Mouse (Mus musculus) limb, embryonic 14.5 days (tissue): Measurements from ENCODE around the gene Snx7. TPM values are rescaled to one million over a fixed set of nuclear protein-coding genes. Genes with fewer than 3 reads are reported as not detected.

ENCODE experiments used
- ATAC-seq: fragments of 200-750 bp; cut with Nextera tagmentation; 2 replicates; pipeline ENCODE4 v1.8.0; 2017; ENCODE audit warnings: low read depth, moderate number of reproducible peaks, moderate TSS enrichment; ENCODE audit not compliant: low FRiP score
- DNase-seq: peaks from one replicate; pipeline ENCODE4 v3.0.0-alpha.2; 2015; ENCODE audit warnings: low spot score
- H3K27ac ChIP-seq: fragments of 300-500 bp; sonication (generic); replicated peaks from 2 replicates; pipeline ENCODE4 v1.5.1; 2014; ENCODE audit warnings: low read depth, mild to moderate bottlenecking, low read length, moderate library complexity, mixed read lengths
- H3K27me3 ChIP-seq: fragments of 300-500 bp; sonication (generic); 2 replicates; pipeline ENCODE4 v1.6.1; 2014; ENCODE audit warnings: low read length, mixed read lengths; ENCODE audit not compliant: control insufficient read depth, insufficient read depth
- H3K36me3 ChIP-seq: fragments of 300-500 bp; sonication (generic); 2 replicates; pipeline ENCODE4 v1.6.1; 2014; ENCODE audit warnings: mild to moderate bottlenecking, low read length, moderate library complexity, mixed read lengths; ENCODE audit not compliant: control insufficient read depth, insufficient read depth
- H3K4me1 ChIP-seq: fragments of 300-500 bp; sonication (generic); 2 replicates; pipeline ENCODE4 v1.6.1; 2014; ENCODE audit warnings: antibody characterized with exemption, low read length, mixed read lengths; ENCODE audit not compliant: control insufficient read depth, insufficient read depth
- H3K4me2 ChIP-seq: fragments of 300-500 bp; sonication (generic); replicated peaks from 2 replicates; pipeline ENCODE4 v1.6.1; 2014; ENCODE audit warnings: low read depth, mild to moderate bottlenecking, low read length, moderate library complexity; ENCODE audit not compliant: severe bottlenecking
- H3K4me3 ChIP-seq: fragments of 300-500 bp; sonication (generic); replicated peaks from 2 replicates; pipeline ENCODE4 v1.5.1; 2014; ENCODE audit warnings: low read length
- H3K9ac ChIP-seq: fragments of 300-500 bp; sonication (generic); 2 replicates; pipeline ENCODE4 v1.6.1; 2014; ENCODE audit warnings: mild to moderate bottlenecking, low read depth, low read length, moderate library complexity; ENCODE audit not compliant: severe bottlenecking
- H3K9me3 ChIP-seq: fragments of 300-500 bp; sonication (generic); 2 replicates; pipeline ENCODE4 v1.6.1; 2016; ENCODE audit warnings: low read length; ENCODE audit not compliant: control insufficient read depth
- POLR2A ChIP-seq: fragments of 200-500 bp; IDR thresholded peaks from 2 replicates; pipeline ENCODE4 v1.8.0; 2012; ENCODE audit warnings: inconsistent platforms, mild to moderate bottlenecking, moderate library complexity, borderline replicate concordance; ENCODE audit not compliant: insufficient read depth, insufficient read length; ENCODE audit errors: extremely low read depth
- WGBS: fragments of 180-500 bp; shearing (Covaris S2); extraction: QIAGEN DNeasy Blood & Tissue Kit; methylation state at CpG from one replicate; pipeline ENCODE4 v1.1.7; 2014; 5-methylcytosine and 5-hydroxymethylcytosine counted together
- polyA plus RNA-seq, 2 experiments: library from polyadenylated mRNA; depleted of rRNA in 1 of 2; stranded (reverse) in 1 of 2; unstranded in 1 of 2; fragments of >200 nt; fragmentation: Nextera tagmentation in 1 of 2; extraction: Ambion mirVana in 1 of 2; gene quantifications; 2 replicates each; pipeline versions ENCODE4 v1.2.1 to v1.2.3; 2012 to 2014

The Snx7 gene
- polyA plus RNA-seq, 2 experiments = 23.4 to 38.3 TPM

GRCm38 (mm10) chr3:117823218-117823617 is 45.5 kb downstream of the Snx7 start:
- ATAC-seq (no peak), DNase-seq (no peak)
- WGBS = 88% methylated on average over 3 of the region's 3 CpGs

GRCm38 (mm10) chr3:117817635-117818034 is 51.1 kb downstream of the Snx7 start:
- no peak overlapping the region for H3K27ac ChIP-seq
- no peak for DNase-seq
- H3K4me2 ChIP-seq = no peak overlapping the region
- H3K4me3 ChIP-seq = no peak overlapping the region
- H3K9me3 ChIP-seq = no peaks in the 10 kb centered on the region
- no peak for TF ChIP-seq POLR2A
- 84% methylated on average over 1 of the region's 1 CpGs for WGBS
- no peaks in the 10 kb centered on the region for H3K27me3 ChIP-seq
- ATAC-seq = no peak
- no peak overlapping the region for H3K9ac ChIP-seq
- 0 out of 2 replicates have a peak, but pooled peaks cover 4% of the 10 kb centered on the region for H3K36me3 ChIP-seq
- no peaks in the 10 kb centered on the region for H3K4me1 ChIP-seq

More at GRCm38 (mm10) chr3:117823218-117823617, 45.5 kb downstream of the Snx7 start:
- H3K9me3 ChIP-seq = no peaks in the 10 kb centered on the region
- peaks cover 4% of the 10 kb centered on the region; the same call in 1 of the 2 replicates for H3K36me3 ChIP-seq
- TF ChIP-seq POLR2A = no peak
- H3K27me3 ChIP-seq = no peaks in the 10 kb centered on the region
- no peaks in the 10 kb centered on the region for H3K4me1 ChIP-seq
- no peak overlapping the region for H3K27ac ChIP-seq
- no peak overlapping the region for H3K4me2 ChIP-seq
- H3K9ac ChIP-seq = no peak overlapping the region
- no peak overlapping the region for H3K4me3 ChIP-seq

GRCm38 (mm10) chr3:117814218-117814617 is 54.5 kb downstream of the Snx7 start:
- no peaks in the 10 kb centered on the region for H3K4me1 ChIP-seq
- no peaks in the 10 kb centered on the region for H3K27me3 ChIP-seq
- no peak overlapping the region for H3K27ac ChIP-seq
- DNase-seq (no peak), ATAC-seq (no peak)
- H3K9me3 ChIP-seq = no peaks in the 10 kb centered on the region
- no peak overlapping the region for H3K4me3 ChIP-seq
- WGBS = 89% methylated on average over 2 of the region's 2 CpGs
- no peak for TF ChIP-seq POLR2A
- no peak overlapping the region for H3K9ac ChIP-seq
- H3K36me3 ChIP-seq = no peaks in the 10 kb centered on the region
- H3K4me2 ChIP-seq = no peak overlapping the region

GRCm38 (mm10) chr3:117812135-117812534 is 56.6 kb downstream of the Snx7 start:
- no peak overlapping the region for H3K4me2 ChIP-seq
- no peaks in the 10 kb centered on the region for H3K27me3 ChIP-seq
- H3K9me3 ChIP-seq = no peaks in the 10 kb centered on the region
- no peak for DNase-seq
- no peaks in the 10 kb centered on the region for H3K36me3 ChIP-seq
- 49% methylated on average over 4 of the region's 4 CpGs for WGBS
- no peak overlapping the region for H3K9ac ChIP-seq
- H3K27ac ChIP-seq = no peak overlapping the region
- TF ChIP-seq POLR2A = no peak
- no peak overlapping the region for H3K4me3 ChIP-seq
- H3K4me1 ChIP-seq = no peaks in the 10 kb centered on the region
- 0 out of 2 replicates have a peak, but pooled peaks have one; percentile 19 for ATAC-seq

DNA sequence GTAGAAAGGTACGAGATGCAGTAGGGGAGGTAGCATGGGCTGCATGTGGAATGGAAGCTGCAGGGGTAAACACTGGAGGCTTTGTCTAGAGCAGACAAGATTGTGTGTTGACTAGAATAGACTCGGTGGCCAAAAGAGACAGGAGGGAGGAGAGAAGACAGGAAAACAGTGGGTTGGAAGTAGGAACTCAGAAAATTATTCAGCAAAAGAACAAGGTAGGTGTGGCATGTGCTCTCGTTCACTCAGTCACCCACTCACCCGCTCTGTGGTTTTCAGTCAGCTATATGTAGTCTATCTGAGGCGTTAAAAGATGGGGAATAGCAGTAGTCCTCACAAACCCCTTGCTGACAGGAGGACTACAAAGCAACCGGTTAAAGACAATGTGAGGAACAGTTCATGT is 63.0 kb downstream of the Snx7 start:
- Histone ChIP-seq H3K27ac (no peak overlapping the region), H3K4me3 (no peak overlapping the region), H3K36me3 (no peaks in the 10 kb centered on the region), H3K27me3 (no peaks in the 10 kb centered on the region), H3K9me3 (no peaks in the 10 kb centered on the region), H3K4me1 (0 out of 2 replicates have a peak, but pooled peaks cover 2% of the 10 kb centered on the region), H3K4me2 (no peak overlapping the region), H3K9ac (no peak overlapping the region)
- no peak for TF ChIP-seq POLR2A
- ATAC-seq (no peak), DNase-seq (no peak)
- 92% methylated on average over 6 of the region's 6 CpGs for WGBS

GRCm38 (mm10) chr3:117794501-117794900 is 74.2 kb downstream of the Snx7 start:
- H3K4me1 ChIP-seq = no peaks in the 10 kb centered on the region
- H3K9ac ChIP-seq = no peak overlapping the region
- no peak for DNase-seq
- no peak overlapping the region for H3K4me3 ChIP-seq
- no peaks in the 10 kb centered on the region for H3K27me3 ChIP-seq
- ATAC-seq = no peak
- H3K27ac ChIP-seq = no peak overlapping the region
- no peak for TF ChIP-seq POLR2A
- H3K9me3 ChIP-seq = no peaks in the 10 kb centered on the region
- no peaks in the 10 kb centered on the region for H3K36me3 ChIP-seq
- no peak overlapping the region for H3K4me2 ChIP-seq
